Mouse (Mus musculus) frontal cortex, postnatal 36 days (tissue): ENCODE data around the gene Frmd7.

Experiments used
- DNase-seq, 2 experiments: peaks; one replicate each; pipeline ENCODE4 v3.0.0; 2022; ENCODE audit warnings: low spot score in 2 of 2

Frmd7 gene

DNA sequence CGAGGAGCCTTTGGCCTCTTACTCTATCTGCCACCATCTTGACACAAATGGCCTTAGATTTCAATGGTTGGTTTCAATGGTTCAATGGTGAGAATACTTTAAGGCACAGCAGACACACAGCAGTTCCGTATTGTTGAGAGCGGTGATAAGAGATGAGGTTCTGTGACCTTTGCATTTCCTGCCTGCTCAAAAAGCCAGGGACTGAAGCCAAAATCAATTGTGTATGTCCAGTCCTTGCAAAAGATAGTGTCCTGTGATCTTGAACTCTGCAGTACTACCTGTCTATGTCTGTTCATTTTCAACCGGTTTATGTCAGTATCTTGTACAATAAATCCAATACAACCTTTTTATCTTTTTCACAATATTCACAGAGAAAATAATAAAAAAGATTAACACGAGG, 77.8 kb downstream of the Frmd7 start:
- DNase-seq: no peak

DNA sequence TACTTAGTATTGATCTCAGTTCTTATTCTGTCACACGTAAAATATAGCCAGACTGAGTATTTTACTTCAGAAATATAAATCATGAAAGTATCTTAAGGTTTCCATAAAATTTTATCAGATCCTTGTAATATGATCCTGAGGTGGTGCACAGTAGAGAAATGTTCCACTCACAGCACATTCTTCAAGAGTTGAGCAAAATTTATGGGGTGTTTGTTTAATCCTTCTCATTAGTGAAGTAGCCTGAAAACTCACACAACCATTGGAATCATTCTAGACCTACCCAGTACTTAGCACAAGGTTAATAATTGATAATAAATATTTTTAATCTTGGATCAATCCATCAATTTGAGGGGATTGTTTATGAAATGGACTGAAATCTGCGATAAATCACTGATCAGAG, 78.7 kb downstream of the Frmd7 start:
- no peak for DNase-seq

- no peak for DNase-seq
Measured at GRCm38 (mm10) chrX:50850428-50851184, 91.9 kb downstream of the Frmd7 start.
